Mouse (Mus musculus) v-Abl transformed pro-B cells (cell line): ENCODE measurements around the gene Shbg.

Experiments used
- in situ Hi-C, 2 experiments: fragments of 400-800 bp; cut with MboI; formaldehyde crosslinking; loops; one replicate each; pipeline ENCODE4 v1.15.1; 2025; ENCODE audit not compliant: unreplicated experiment in 2 of 2

Gene Shbg

GRCm38 (mm10) chr11:69617805-69618204 is at the start of gene Shbg:
Gene Shbg, minus strand, starts transcription at chr11:69617905.
- in situ Hi-C loops: no loop called here

GRCm38 (mm10) chr11:69666665-69667005 is 48.9 kb upstream of the Shbg start:
- in situ Hi-C loops: no loop called here

GRCm38 (mm10) chr11:69665961-69666664 is 48.4 kb upstream of the Shbg start, which contains the start of gene Cd68:
Gene Cd68, minus strand, starts transcription at chr11:69666153.
- in situ Hi-C loops: no loop called here

GRCm38 (mm10) chr11:69665457-69665960 is 47.8 kb upstream of the Shbg start:
- in situ Hi-C loops: no loop called here

GRCm38 (mm10) chr11:69664841-69665240 is 47.1 kb upstream of the Shbg start:
- in situ Hi-C loops: no loop called here

GRCm38 (mm10) chr11:69663795-69664194 is 46.1 kb upstream of the Shbg start:
- in situ Hi-C loops: no loop called here

- in situ Hi-C loops: no loop called here
Observed at GRCm38 (mm10) chr11:69662967-69663671, 45.4 kb upstream of the Shbg start.

- in situ Hi-C loops: no loop called here
Observed at GRCm38 (mm10) chr11:69662213-69662966, 44.7 kb upstream of the Shbg start, which contains the start of gene Mpdu1. Gene Mpdu1, minus strand, starts transcription at chr11:69662642.

GRCm38 (mm10) chr11:69661221-69661881 is 43.6 kb upstream of the Shbg start:
- in situ Hi-C loops: no loop called here

- in situ Hi-C loops: no loop called here
Observed at GRCm38 (mm10) chr11:69657462-69657881, 39.8 kb upstream of the Shbg start.

- in situ Hi-C loops: no loop called here
Observed at GRCm38 (mm10) chr11:69656617-69657461, 39.1 kb upstream of the Shbg start.

- in situ Hi-C loops: no loop called here
Observed at GRCm38 (mm10) chr11:69656065-69656455, 38.4 kb upstream of the Shbg start.

- in situ Hi-C loops: no loop called here
Observed at GRCm38 (mm10) chr11:69655264-69656064, 37.8 kb upstream of the Shbg start, which contains the start of gene Sox15. Gene Sox15, plus strand, starts transcription at chr11:69655314.

GRCm38 (mm10) chr11:69654760-69655159 is 37.1 kb upstream of the Shbg start:
- in situ Hi-C loops: no loop called here

- in situ Hi-C loops: no loop called here
Observed at GRCm38 (mm10) chr11:69653399-69653798, 35.7 kb upstream of the Shbg start.

GRCm38 (mm10) chr11:69645860-69646259 is 28.2 kb upstream of the Shbg start:
- in situ Hi-C loops: no loop called here

- in situ Hi-C loops: loop anchor here in 1 of 2 experiments (10.0 kb wide), 1 partner anchor 119 kb away; the partner anchor contains the start of gene Polr2a
Observed at GRCm38 (mm10) chr11:69635471-69635870, 17.8 kb upstream of the Shbg start.

- in situ Hi-C loops: loop anchor here in 1 of 2 experiments (10.0 kb wide), 1 partner anchor 122 kb away; the partner anchor contains the start of gene Polr2a
Observed at GRCm38 (mm10) chr11:69633128-69633866, 15.6 kb upstream of the Shbg start.
